Mouse (Mus musculus): ENCODE measurements at regions not wholly inside any gene's neighbourhood (a gene's known extent, or its start where the extent isn't known, plus 50 kb on each side); places are given as distances from the start of the nearest gene placed in this dataset.

DNA sequence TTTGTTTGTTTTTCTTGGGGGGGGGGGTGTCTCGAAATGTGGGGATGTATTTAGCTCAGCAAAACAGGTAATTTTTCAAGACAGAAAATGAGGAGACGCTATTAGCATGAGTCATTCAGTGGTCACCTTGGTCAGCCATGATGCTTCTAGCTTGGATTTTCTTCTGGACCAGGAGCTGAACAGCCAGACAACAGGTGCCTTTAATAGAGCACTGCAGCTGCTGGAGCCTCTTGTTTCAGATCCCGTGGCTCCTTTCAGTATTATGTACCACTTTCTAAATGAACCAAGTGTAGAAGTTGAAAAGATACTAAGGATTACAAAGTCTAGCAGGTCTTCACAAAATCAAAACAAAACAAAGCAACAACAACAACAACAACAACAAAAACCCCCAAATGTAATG lies 496.4 kb upstream of the Syt1 start:
- Histone ChIP-seq H3K36me3 (replicated peaks; ENCODE audit: control insufficient read depth, insufficient read depth, low read depth, low read length) (no peaks in the 10 kb centered on the region), H3K9me3 (replicated peaks; ENCODE audit: control insufficient read depth, low read length) (no peaks in the 10 kb centered on the region), H3K9ac (replicated peaks; ENCODE audit: low read length) (no peak overlapping the region), H3K4me3 (ENCODE audit: low read depth, low read length) (no peak overlapping the region), H3K4me2 (ENCODE audit: low read depth, low read length) (no peak overlapping the region), H3K27ac (replicated peaks; ENCODE audit: low read depth, low read length) (no peak overlapping the region), H3K27me3 (ENCODE audit: control insufficient read depth, insufficient read depth, low read length) (no peaks in the 10 kb centered on the region), H3K4me1 (ENCODE audit: control insufficient read depth, insufficient read depth, low read length) (no peaks in the 10 kb centered on the region)
- ATAC-seq (replicated peaks; ENCODE audit: insufficient number of reproducible peaks, low FRiP score, low TSS enrichment, low read depth) (no peak), DNase-seq (ENCODE audit: low spot score) (no peak)
- WGBS = 74% methylated on average over 3 of the region's 3 CpGs

DNA sequence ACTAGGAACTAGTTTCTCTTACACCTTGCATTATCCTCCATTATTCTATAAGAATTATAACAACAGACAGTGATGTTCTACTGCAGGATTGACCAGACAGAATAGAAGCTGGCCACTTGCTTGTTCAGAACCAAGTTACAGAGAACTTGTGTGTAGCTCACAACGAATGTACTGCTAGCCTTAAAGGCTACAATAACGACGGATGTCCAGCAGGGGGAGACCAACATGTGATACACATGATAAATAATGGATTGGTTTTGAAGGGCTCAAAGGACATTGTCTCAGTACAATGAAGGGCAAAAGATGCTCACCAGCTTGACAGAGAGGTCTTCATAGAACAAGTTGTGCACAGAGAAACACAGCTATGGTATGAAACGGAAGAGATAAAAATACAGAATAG lies 493.9 kb upstream of the Syt1 start:
- WGBS = 58% methylated on average over 4 of the region's 4 CpGs
- no peak overlapping the region for H3K4me3 ChIP-seq (ENCODE audit: low read depth, low read length)
- H3K27me3 ChIP-seq (ENCODE audit: control insufficient read depth, insufficient read depth, low read length) = no peaks in the 10 kb centered on the region
- H3K27ac ChIP-seq (replicated peaks; ENCODE audit: low read depth, low read length) = no peak overlapping the region
- no peak overlapping the region for H3K4me2 ChIP-seq (ENCODE audit: low read depth, low read length)
- no peaks in the 10 kb centered on the region for H3K36me3 ChIP-seq (replicated peaks; ENCODE audit: control insufficient read depth, insufficient read depth, low read depth, low read length)
- no peaks in the 10 kb centered on the region for H3K4me1 ChIP-seq (ENCODE audit: control insufficient read depth, insufficient read depth, low read length)
- ATAC-seq (replicated peaks; ENCODE audit: insufficient number of reproducible peaks, low FRiP score, low TSS enrichment, low read depth) (no peak), DNase-seq (ENCODE audit: low spot score) (peak; percentile 43)
- H3K9me3 ChIP-seq (replicated peaks; ENCODE audit: control insufficient read depth, low read length) = no peaks in the 10 kb centered on the region
- H3K9ac ChIP-seq (replicated peaks; ENCODE audit: low read length) = no peak overlapping the region

- Histone ChIP-seq H3K4me1 (ENCODE audit: control insufficient read depth, insufficient read depth, low read length) (no peaks in the 10 kb centered on the region), H3K36me3 (replicated peaks; ENCODE audit: control insufficient read depth, insufficient read depth, low read depth, low read length) (no peaks in the 10 kb centered on the region), H3K4me2 (ENCODE audit: low read depth, low read length) (no peak overlapping the region), H3K9me3 (replicated peaks; ENCODE audit: control insufficient read depth, low read length) (no peaks in the 10 kb centered on the region), H3K9ac (replicated peaks; ENCODE audit: low read length) (no peak overlapping the region), H3K27ac (replicated peaks; ENCODE audit: low read depth, low read length) (no peak overlapping the region), H3K4me3 (ENCODE audit: low read depth, low read length) (no peak overlapping the region), H3K27me3 (ENCODE audit: control insufficient read depth, insufficient read depth, low read length) (no peaks in the 10 kb centered on the region)
- ATAC-seq (replicated peaks; ENCODE audit: insufficient number of reproducible peaks, low FRiP score, low TSS enrichment, low read depth) (no peak), DNase-seq (ENCODE audit: low spot score) (no peak)
Measured at GRCm38 (mm10) chr10:109500861-109501260, 490.1 kb upstream of the Syt1 start.

GRCm38 (mm10) chr10:109498301-109498700 lies 487.5 kb upstream of the Syt1 start:
- Histone ChIP-seq H3K9ac (replicated peaks; ENCODE audit: low read length) (no peak overlapping the region), H3K4me2 (ENCODE audit: low read depth, low read length) (no peak overlapping the region)
- 78% methylated on average over 3 of the region's 3 CpGs for WGBS

GRCm38 (mm10) chr10:109496161-109496560 lies 485.4 kb upstream of the Syt1 start:
- DNase-seq (ENCODE audit: low spot score) (peak; percentile 47), ATAC-seq (replicated peaks; ENCODE audit: insufficient number of reproducible peaks, low FRiP score, low TSS enrichment, low read depth) (0 out of 2 replicates have a peak, but pooled peaks have one; percentile 34)
- Histone ChIP-seq H3K27me3 (ENCODE audit: control insufficient read depth, insufficient read depth, low read length) (no peaks in the 10 kb centered on the region), H3K27ac (replicated peaks; ENCODE audit: low read depth, low read length) (no peak overlapping the region), H3K9ac (replicated peaks; ENCODE audit: low read length) (no peak overlapping the region), H3K36me3 (replicated peaks; ENCODE audit: control insufficient read depth, insufficient read depth, low read depth, low read length) (no peaks in the 10 kb centered on the region), H3K4me1 (ENCODE audit: control insufficient read depth, insufficient read depth, low read length) (no peaks in the 10 kb centered on the region), H3K4me2 (ENCODE audit: low read depth, low read length) (no peak overlapping the region), H3K9me3 (replicated peaks; ENCODE audit: control insufficient read depth, low read length) (no peaks in the 10 kb centered on the region), H3K4me3 (ENCODE audit: low read depth, low read length) (no peak overlapping the region)
- WGBS = 83% methylated on average over 10 of the region's 10 CpGs

More at GRCm38 (mm10) chr10:109498301-109498700, 487.5 kb upstream of the Syt1 start:
- ATAC-seq (replicated peaks; ENCODE audit: insufficient number of reproducible peaks, low FRiP score, low TSS enrichment, low read depth) = no peak
- Histone ChIP-seq H3K4me3 (ENCODE audit: low read depth, low read length) (no peak overlapping the region), H3K36me3 (replicated peaks; ENCODE audit: control insufficient read depth, insufficient read depth, low read depth, low read length) (no peaks in the 10 kb centered on the region), H3K4me1 (ENCODE audit: control insufficient read depth, insufficient read depth, low read length) (no peaks in the 10 kb centered on the region), H3K27me3 (ENCODE audit: control insufficient read depth, insufficient read depth, low read length) (no peaks in the 10 kb centered on the region), H3K9me3 (replicated peaks; ENCODE audit: control insufficient read depth, low read length) (no peaks in the 10 kb centered on the region), H3K27ac (replicated peaks; ENCODE audit: low read depth, low read length) (no peak overlapping the region)
- DNase-seq (ENCODE audit: low spot score) = no peak

GRCm38 (mm10) chr10:109490765-109491164 lies 480.0 kb upstream of the Syt1 start:
- H3K4me3 ChIP-seq (ENCODE audit: low read depth, low read length) = no peak overlapping the region
- no peaks in the 10 kb centered on the region for H3K27me3 ChIP-seq (ENCODE audit: control insufficient read depth, insufficient read depth, low read length)
- DNase-seq (ENCODE audit: low spot score) (no peak), ATAC-seq (replicated peaks; ENCODE audit: insufficient number of reproducible peaks, low FRiP score, low TSS enrichment, low read depth) (no peak)
- H3K27ac ChIP-seq (replicated peaks; ENCODE audit: low read depth, low read length) = no peak overlapping the region
- no peaks in the 10 kb centered on the region for H3K36me3 ChIP-seq (replicated peaks; ENCODE audit: control insufficient read depth, insufficient read depth, low read depth, low read length)
- no peak overlapping the region for H3K4me2 ChIP-seq (ENCODE audit: low read depth, low read length)
- WGBS = 88% methylated on average over 4 of the region's 4 CpGs
- H3K9ac ChIP-seq (replicated peaks; ENCODE audit: low read length) = no peak overlapping the region
- H3K9me3 ChIP-seq (replicated peaks; ENCODE audit: control insufficient read depth, low read length) = no peaks in the 10 kb centered on the region
- no peaks in the 10 kb centered on the region for H3K4me1 ChIP-seq (ENCODE audit: control insufficient read depth, insufficient read depth, low read length)

- H3K27ac ChIP-seq (replicated peaks; ENCODE audit: low read depth, low read length) = no peak overlapping the region
- no peak overlapping the region for H3K4me3 ChIP-seq (ENCODE audit: low read depth, low read length)
- no peak overlapping the region for H3K9ac ChIP-seq (replicated peaks; ENCODE audit: low read length)
- no peak for ATAC-seq (replicated peaks; ENCODE audit: insufficient number of reproducible peaks, low FRiP score, low TSS enrichment, low read depth)
- H3K9me3 ChIP-seq (replicated peaks; ENCODE audit: control insufficient read depth, low read length) = no peaks in the 10 kb centered on the region
- H3K36me3 ChIP-seq (replicated peaks; ENCODE audit: control insufficient read depth, insufficient read depth, low read depth, low read length) = no peaks in the 10 kb centered on the region
- no peaks in the 10 kb centered on the region for H3K4me1 ChIP-seq (ENCODE audit: control insufficient read depth, insufficient read depth, low read length)
- no peak overlapping the region for H3K4me2 ChIP-seq (ENCODE audit: low read depth, low read length)
- WGBS = 93% methylated on average over 1 of the region's 1 CpGs
- DNase-seq (ENCODE audit: low spot score) = no peak
- H3K27me3 ChIP-seq (ENCODE audit: control insufficient read depth, insufficient read depth, low read length) = no peaks in the 10 kb centered on the region
Measured at GRCm38 (mm10) chr10:109488000-109488399, 477.2 kb upstream of the Syt1 start.

GRCm38 (mm10) chr10:109486917-109487604 lies 476.3 kb upstream of the Syt1 start:
- Histone ChIP-seq H3K9me3 (replicated peaks; ENCODE audit: control insufficient read depth, low read length) (no peaks in the 10 kb centered on the region), H3K4me2 (ENCODE audit: low read depth, low read length) (no peak overlapping the region), H3K4me3 (ENCODE audit: low read depth, low read length) (no peak overlapping the region), H3K4me1 (ENCODE audit: control insufficient read depth, insufficient read depth, low read length) (no peaks in the 10 kb centered on the region), H3K36me3 (replicated peaks; ENCODE audit: control insufficient read depth, insufficient read depth, low read depth, low read length) (no peaks in the 10 kb centered on the region), H3K27ac (replicated peaks; ENCODE audit: low read depth, low read length) (no peak overlapping the region), H3K9ac (replicated peaks; ENCODE audit: low read length) (no peak overlapping the region), H3K27me3 (ENCODE audit: control insufficient read depth, insufficient read depth, low read length) (no peaks in the 10 kb centered on the region)
- 86% methylated on average over 7 of the region's 7 CpGs for WGBS
- DNase-seq (ENCODE audit: low spot score) (no peak), ATAC-seq (replicated peaks; ENCODE audit: insufficient number of reproducible peaks, low FRiP score, low TSS enrichment, low read depth) (no peak)

Measured in embryonic facial prominence, embryonic 11.5 days (tissue).